Mouse (Mus musculus) neural tube, embryonic 10.5 days (tissue): Measurements from ENCODE around the gene Comt.

Experiments
- DNase-seq: peaks from one replicate; pipeline ENCODE4 v3.0.0-alpha.2; 2017; ENCODE audit warnings: low spot score; ENCODE audit errors: extremely low spot score

Comt gene

DNA sequence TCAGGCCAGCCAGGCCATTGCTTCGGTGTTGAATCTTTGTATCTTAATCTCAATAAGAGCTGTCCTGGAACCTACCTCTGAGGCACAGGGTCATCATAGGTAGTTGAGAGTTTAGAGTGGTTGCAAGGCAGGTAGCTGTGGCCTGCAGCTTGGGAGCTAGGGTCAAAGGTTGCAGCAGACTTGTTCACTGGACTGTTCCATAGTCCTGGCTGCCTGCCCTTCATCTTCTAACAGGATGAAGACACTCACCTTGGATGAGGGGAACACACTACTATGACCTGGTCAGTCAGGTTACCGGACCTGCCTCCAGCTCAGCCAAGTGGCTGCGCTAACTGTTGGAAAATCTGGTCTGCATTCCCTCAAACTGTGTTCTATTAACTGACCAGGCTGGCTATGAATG is 35.5 kb downstream of the Comt start:
- DNase-seq: no peak

DNA sequence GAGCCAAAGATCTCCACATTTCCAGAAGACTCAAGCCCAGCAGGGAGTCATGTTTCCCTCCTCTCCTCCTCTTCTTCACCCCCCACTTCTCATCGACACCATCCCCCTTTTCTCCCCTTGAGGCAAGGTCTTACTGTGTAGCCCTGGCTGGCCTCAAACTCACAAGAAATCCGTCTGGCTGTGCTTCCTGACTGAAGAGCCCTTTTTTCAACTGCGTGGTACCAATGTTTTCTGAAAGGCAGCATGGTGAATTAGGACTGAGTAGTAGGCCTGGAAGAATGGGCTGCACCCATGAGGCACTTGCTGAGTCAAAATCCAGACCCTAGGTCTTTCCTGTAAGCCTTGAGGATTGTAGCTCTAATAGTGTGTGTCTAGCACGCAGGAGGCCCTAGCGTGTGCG is 36.3 kb downstream of the Comt start:
- no peak for DNase-seq

DNA sequence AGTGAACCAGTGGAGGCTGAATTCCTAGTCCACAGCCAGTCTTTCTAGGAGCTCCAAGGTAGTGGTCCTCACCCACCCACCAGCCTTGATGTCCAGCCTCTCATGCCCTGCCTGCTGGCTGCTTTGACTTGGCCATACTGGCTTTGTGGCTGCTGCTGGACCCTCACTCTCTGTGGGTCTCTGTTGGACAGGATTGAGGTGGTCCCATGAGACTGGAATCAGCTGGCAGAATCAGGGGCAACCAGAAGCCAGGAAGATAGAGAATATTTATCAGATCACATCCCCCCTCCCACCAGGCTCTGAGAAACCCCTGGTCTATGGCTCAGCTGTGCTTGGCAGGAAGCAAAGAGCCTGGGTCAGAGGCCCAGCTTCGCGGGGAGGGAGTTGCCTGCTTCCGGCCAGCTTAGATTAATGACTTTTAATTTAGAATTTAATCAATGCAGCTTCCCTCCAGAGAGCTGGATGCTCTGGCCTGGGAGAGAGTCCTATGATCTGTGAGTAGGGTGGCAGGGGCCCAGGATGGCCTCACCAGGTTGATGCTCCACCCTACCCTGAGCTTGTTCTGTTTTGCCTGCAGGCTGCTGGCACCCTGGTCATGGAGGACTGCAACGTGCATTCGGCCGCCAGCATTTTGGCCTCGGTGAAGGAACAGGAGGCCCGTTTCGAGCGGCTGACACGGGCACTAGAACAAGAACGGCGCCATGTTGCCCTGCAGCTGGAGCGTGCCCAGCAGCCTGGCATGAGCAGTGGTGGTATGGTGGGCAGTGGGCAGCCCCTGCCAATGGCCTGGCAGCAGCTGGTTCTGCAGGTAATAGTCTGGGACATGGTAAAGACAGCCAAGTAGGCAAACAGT is 37.8 kb downstream of the Comt start:
- no peak for DNase-seq

DNA sequence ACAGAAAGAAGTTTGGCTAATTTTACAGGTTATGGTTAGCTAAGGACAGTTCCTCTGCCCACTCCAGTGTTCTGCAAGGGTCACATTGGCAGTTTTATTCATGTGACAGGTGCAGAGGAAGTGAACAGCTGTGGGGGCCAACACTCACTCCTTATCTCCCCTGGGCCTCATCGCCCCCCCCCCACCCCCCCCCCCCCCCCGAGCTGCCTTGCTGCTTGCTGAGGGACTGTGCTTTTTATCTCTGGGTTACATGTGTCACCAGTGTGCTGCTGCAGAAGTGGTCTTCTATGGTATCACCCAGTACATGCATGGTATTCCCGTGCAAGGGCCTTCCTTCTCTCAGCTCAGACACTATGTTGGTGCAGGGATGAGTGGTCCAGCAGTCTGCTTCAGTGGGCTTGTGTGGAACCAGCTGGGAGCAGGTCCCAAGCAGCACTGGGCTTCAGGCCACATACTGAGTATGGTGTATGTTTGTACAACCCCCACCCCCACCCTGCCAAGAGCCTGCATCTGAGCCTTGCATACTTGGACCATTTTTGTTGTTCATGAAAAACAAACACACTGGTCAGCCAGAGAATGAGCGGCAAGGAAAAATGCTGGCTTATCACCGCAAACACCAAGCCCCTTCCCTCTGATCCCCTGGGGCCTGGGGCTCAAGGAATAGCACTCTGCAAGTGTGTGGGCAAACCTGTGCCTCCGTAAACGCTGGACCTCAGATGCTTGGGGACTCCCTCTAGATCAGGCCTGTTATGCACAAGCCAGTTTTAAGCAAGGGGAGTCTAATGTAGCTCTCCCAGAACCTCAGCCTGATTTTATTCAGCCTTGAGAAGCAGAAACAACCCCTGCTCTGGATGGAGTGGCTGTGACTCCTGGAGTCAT is 38.7 kb downstream of the Comt start:
- DNase-seq: no peak

DNA sequence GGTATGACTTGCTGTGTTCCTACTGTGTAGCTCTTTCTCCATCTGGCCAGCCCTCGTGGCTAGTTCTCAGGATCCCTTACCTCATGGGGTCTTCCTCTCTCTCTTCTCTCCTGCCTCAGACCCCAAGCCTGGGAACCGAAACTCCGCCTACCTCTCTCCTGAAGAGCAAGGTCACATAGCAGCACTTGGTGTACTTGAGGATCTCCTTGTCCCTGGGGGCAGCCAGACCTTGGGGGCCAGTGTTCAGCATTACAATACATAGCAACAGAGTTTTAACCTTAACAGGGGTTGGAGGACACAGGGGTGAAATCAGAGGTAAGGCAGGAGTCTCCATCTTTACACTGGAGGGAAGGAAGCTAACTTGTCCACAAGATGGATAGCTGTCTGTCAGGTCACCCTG is 39.7 kb downstream of the Comt start:
- no peak for DNase-seq

DNA sequence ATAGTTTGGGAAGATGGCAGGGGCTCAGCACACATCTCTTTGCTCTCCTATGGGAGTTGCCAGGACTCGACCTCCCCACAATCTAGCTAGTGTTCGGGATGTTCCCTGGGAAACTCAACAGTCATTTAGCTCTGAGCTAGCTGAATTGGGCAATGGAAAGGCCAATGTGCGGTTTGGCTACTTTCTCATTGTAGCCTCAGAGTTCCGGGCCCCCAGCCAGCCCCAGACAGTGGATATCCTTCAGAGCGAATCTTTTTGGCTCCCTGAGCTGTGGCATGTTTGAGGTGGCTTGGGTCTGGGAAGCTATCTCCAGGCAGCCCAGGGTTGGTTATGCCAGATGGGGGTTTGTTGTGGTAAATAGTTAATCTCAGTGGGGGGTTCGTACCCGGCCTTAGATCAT is 40.2 kb downstream of the Comt start:
- DNase-seq: no peak

DNA sequence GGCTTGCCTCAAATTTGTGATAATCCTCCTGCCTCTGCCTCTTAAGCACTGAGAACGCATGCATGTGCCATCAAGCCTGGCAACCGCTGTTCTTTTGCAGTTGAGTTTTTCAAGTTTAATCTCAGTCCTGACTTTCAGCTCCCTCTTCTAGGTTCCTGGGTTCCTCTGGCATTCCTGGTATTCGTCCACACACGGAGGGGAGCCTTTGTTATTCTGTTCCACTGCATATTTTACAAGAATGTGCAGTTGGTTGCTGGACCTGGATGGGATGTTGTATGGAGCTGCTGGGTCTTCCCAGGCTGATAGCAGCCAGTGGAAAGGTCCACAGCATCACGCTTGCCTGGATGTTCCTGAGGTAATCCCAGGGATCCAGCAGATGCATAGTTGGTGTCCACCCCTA is 41.2 kb downstream of the Comt start:
- no peak for DNase-seq

DNA sequence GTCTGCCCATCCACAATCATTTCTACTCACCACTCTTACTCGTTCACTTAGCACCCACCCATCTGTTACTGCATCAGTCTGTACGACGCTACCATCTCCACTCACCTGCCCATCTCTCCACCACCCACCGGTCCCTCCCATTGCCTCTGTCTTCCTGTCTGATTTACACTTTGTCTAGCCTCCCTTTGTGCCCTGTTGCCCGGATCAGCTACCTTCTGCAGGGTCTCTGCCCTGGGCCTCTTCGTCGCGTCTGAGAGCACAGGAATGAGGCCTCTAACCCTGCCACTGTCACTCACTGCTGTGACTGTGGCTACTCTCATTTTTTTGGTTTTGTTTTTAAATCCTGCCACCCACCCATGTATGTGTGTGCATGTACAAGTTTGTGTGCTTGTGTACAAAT is 42.0 kb downstream of the Comt start:
- no peak for DNase-seq

DNA sequence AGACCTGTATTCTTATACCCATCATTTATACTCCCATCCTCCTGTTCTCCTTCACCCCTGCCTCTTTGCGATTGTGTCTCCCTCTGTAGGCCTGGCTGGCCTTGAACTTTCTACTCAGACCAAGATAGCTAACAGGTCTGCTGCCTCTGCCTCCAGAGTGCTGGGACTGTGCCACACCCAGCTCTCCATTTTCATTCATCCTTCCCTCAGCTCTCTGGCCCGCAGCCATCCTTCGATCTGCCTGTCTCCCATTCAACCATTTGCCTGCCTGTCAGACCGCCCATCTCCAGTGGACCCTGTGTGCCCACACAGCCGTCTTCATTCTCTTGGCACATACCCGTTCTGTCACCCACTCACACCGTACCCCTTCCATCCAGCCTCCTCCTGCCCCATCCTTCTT is 42.4 kb downstream of the Comt start:
- no peak for DNase-seq

DNA sequence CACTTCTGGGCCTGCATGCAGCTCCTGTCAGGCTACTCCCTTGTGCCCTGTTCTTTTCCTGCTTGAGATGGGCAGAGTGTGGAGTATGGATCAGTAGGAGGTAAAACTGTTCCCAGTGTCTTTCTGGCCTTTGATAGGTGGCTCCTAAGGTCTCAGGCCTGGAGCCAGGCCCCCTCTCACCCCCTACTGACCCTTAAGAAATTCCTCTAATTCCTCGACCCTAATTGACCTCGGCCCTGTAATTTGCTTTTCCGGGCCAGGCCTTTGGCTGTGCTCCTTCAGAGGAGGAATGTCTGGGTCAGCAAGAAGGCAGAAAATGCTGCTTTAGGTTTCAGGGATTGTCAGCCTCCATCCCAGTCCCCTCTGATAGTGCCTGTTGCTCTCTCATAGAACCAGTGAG is 42.9 kb downstream of the Comt start:
- no peak for DNase-seq

DNA sequence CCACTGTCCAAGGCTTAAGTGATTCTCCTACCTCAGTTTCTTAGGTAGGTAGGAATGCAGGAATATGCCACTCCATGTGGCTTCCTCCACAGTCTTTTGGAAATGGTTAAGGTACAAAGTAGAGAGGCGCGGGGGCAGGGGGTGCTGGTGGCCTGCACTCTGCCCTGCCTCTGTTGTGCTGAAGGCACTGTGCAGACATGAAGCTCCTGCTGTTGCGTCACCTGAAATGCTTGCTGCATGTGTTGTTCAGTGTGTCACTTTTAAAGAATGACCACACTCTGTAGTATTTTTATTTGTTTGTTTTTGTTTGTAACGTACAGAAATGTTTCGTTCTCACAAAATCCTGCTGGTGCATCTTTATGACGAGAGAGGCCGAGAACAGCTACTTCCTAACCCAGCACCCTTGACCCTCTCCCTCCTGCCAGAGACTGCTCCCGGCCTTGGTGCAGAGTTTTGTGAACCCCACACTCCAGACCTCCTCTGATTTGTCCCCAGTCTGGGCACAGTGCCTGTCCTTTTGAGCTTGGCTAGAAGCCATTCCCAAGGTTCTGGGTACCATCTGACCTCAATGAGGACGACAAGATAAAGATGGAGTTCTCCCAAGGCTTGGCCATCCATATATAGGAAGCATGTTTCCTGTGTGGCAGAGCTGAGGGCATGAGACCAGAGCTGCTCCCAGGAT is 43.5 kb downstream of the Comt start:
- DNase-seq: no peak

DNA sequence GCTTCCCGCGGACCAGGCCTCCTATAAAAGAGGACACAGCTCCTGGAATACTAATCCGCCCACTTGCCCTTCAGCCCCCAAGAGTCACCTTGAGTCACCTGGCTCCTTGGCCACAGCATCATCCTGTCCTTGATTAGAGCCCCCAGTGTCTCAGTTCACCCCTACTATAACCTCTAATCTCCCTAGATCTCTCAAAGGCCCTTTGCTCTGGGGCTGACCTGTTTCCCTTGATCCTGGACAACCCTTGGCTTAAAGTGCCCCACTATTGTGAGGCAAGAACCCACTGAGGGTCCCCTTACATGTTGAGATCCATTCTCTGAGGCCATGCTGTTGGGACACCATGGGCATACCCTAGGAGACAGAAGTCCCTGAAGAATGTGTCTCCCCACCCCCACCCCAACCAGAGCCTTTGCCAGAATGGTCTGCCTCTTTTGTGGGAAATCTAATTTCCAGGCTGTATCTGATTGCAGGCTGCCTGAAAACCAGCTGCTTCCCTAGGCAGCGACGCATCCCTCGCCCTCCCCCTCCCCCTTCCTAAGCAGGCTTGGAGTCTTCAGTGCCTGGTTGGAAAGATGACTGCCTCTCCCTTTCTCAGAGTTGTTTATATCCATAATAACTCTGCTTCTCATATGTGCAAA is 44.9 kb downstream of the Comt start:
- DNase-seq: no peak

DNA sequence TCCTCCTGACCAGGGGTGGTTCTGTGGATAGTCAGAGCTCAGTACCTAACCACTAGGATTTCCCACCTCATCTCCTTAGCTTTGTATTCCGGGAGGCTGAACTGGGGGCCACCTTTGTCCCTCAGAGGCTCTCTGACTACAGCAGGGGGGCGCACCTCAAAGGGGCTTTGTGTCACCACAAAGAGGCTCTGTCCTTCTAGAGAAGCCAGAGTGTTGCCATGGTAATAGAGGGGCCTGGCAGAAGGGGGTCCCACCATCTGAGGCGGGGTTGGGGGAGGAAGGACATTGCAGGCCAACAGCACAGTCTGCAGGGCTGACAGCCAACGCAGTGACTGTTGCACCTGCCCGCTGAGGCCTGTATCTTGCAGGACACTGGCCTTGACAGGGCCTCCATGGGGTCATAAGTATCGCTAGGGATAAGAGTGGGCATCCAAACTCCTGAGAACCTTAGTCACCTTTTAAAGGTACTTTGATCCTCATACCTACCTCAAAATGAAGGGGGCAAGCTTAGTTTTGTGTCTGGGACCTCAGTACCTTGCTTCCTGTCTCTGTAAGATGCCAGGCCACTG is 46.1 kb downstream of the Comt start:
- peak; percentile 65 for DNase-seq

DNA sequence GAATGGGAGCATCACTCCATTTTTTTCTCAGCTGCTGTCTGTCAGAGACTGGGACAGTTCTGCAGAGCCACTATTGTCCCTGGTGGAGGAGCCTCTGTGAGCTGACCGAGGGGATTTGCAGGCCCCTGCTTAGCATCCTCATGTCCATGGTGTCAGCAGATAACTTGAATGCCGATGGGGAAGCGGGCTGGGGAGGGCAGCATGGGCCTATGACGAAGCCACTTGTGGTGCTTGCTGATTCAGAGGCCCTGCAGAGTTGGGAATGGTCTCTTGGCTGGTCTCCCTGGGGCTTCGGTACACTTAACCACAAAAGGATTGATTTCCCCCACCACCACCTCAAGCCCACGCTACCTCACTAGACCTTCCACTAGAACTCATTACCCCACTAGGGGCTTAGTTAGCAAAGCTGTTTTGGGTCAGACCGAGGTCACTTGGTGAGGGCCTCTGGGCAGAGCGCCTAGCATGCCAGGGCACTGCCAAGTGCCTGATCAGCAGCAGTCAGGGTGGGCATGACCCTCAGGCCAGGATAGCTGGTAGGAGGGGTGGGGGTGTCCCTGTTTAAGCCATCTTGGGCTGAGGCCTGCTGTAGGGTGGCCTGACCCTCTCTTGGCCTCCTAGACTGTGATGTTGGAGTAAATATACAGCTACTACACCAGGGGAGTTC is 47.2 kb downstream of the Comt start:
- no peak for DNase-seq

DNA sequence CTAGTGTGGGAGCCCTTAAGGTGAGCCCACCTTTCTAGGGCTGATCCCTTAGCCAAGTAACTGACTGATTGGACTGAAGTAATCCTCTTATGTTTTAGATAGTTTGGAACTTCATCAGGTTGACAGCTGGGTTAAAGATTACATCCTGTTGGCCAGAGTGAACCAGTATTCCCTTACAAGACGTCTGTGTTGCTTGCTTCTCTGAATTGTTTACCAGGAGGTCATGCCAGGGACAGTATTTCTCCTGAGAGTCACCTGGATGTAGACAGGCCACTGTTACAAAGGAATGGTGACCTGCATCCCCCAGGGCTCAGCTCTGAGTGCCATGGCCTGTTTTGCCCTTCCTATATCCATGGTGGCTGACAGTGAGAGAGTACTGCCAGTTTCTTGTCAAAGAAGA is 48.2 kb downstream of the Comt start:
- DNase-seq: no peak

DNA sequence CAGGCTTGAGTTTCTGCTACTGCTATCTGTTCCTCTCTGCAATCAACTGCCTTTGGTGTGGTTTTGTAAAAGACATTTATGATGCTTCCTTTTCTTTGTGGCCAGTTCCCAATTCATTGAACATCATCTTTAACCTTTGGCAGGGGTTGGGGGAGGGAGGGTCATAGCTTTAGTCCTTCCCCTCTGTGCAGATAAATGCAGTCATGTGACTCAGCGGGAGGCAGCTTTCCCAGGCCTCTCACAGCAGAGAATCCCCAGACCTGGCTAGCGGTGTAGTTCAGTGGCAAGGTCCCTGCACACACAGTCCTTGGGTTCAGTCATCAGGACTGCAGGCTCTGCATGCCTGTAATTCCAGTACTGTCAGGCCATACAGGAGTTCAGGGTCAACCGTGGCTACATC is 49.4 kb downstream of the Comt start:
- no peak for DNase-seq

DNA sequence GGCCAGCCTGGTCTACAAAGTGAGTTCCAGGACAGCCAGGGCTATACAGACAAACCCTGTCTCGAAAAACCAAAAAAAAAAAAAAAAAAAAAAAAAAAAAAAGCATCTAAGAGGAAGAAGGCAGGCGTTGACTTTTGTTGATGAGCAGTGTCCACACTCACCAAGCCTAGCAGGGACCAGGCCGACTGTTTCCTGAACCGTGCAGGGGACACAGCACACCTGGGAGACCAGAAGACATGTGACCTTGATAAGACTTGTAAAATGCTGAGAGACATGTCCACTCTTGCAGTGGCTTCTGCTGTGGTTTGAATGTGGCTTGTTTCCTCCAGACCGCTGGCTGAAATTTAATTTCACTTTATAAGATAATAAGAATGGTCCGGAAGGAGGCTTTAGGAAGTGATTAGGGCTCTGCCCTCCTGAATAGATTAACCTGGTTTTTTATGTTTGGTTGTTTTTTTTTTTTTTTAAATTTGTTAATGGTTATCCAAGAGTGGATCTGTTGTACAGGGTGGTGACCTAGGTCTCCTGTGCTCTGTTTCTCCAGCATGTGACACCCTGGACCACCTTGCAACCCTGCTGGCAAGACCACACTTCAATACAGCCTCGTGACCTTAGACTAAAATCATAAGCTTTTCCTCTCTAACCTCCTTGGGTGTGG is 50.2 kb downstream of the Comt start:
- no peak for DNase-seq

DNA sequence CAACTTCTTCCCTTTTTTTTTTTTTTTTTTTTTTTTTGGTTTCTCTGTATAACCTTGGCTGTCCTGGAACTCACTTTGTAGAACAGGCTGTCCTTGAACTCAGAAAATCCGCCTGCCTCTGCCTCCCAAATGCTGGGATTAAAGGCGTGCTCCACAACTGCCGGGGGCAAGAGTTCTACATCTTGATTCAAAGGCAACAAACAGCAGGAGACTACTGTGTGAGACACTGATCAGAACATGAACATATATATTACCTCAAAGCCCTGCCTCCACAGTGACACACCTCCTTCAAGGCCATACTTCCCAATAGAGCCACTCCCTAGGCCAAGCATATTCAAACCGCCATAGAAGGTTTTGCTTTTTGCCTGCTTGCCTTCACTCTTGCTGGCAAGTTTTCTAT is 53.0 kb downstream of the Comt start:
- no peak for DNase-seq

DNA sequence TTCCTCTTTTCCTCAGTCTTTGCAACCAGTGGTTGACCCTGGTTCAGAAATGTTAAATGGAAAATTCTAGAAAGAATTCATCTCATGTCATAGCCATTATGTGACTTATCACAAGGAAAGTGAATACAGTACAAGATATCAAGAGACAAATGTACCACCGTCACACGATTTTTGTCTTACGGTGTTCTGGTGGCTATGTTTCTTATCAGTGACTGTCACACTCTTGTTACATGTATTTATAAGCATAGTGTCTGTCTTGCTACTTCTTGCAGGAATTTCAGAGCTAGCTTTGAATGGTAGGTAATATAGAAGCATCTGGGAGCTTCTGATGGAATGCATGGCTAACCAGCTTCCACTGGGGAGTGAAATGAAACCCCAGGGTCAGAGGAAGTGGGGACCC is 56.5 kb downstream of the Comt start:
- DNase-seq: no peak

DNA sequence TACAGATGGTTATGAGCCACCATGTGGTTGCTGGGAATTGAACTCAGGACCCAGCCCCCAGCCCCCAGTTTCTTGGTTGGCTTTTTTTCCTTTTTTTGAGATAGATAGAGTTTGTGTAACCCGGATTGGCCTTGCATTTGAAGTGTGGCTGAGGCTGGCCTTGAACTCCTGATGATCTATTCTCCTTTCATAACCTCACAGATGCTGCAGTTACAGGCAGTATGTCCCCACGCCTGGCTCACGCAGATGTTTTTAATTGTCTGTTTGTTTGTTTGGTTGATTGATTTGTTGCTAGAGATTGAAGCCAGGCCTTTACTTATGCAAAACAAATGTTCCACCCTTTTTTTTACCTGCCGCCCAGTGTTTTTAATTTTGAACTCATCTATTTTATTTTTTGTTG is 59.8 kb downstream of the Comt start:
- no peak for DNase-seq
